Mouse (Mus musculus): ENCODE results near the gene Chaf1b. TPM values are rescaled to one million over a fixed set of nuclear protein-coding genes. Genes with fewer than 3 reads are reported as not detected.

The Chaf1b gene
- polyA plus RNA-seq (2012; rRNA removed), result 4.9 and 5.7 TPM in 2 replicates

- peak within 1 kb of the TSS; percentile 81 for H3K4me3 ChIP-seq (ENCODE audit: extremely low read depth, insufficient read depth, insufficient read length)
- DNase-seq (ENCODE audit: low read depth in 1 of 2, low spot score in 2 of 2), result peak; percentile 87 to 96
- H3K27ac ChIP-seq (ENCODE audit: insufficient read depth, low read length), result no peak within 1 kb of the TSS
- TF ChIP-seq CTCF (IDR thresholded peaks at IDR 0.05; ENCODE audit: extremely low read depth, insufficient read depth, insufficient read length, insufficient replicate concordance) (no peak; the same call in 1 of the 2 replicates), POLR2A (IDR thresholded peaks at IDR 0.05; ENCODE audit: low read depth, low read length) (no peak)
- under 1% methylated on average over 54 of the region's 54 CpGs for WGBS
- peaks cover 7% of the 10 kb centered on the region; the same call in 1 of the 2 replicates for H3K4me1 ChIP-seq (ENCODE audit: control insufficient read depth, insufficient read depth, insufficient read length)
- H3K27me3 ChIP-seq (ENCODE audit: control insufficient read depth, insufficient read depth, low read length), result no peaks in the 10 kb centered on the region
- no peaks in the 10 kb centered on the region for H3K36me3 ChIP-seq (ENCODE audit: control insufficient read depth, insufficient read depth, low read length)
These were observed at the start of gene Chaf1b for GRCm38 (mm10) chr16:93883423-93884085. Gene Chaf1b (plus strand): TSS chr16:93883901.

- H3K36me3 ChIP-seq (ENCODE audit: control insufficient read depth, insufficient read depth, low read length), result no peaks in the 10 kb centered on the region
- TF ChIP-seq POLR2A (IDR thresholded peaks at IDR 0.05; ENCODE audit: low read depth, low read length) (no peak), CTCF (IDR thresholded peaks at IDR 0.05; ENCODE audit: extremely low read depth, insufficient read depth, insufficient read length, insufficient replicate concordance) (no peak)
- H3K27me3 ChIP-seq (ENCODE audit: control insufficient read depth, insufficient read depth, low read length), result no peaks in the 10 kb centered on the region
- DNase-seq (ENCODE audit: low read depth in 1 of 2, low spot score in 2 of 2), result no peak
- H3K4me1 ChIP-seq (ENCODE audit: control insufficient read depth, insufficient read depth, insufficient read length), result peaks cover 3% of the 10 kb centered on the region; the same call in 1 of the 2 replicates
- H3K27ac ChIP-seq (ENCODE audit: insufficient read depth, low read length), result no peak overlapping the region
- H3K4me3 ChIP-seq (ENCODE audit: extremely low read depth, insufficient read depth, insufficient read length), result no peak overlapping the region
- 90% methylated on average over 2 of the region's 2 CpGs for WGBS
These were observed 49.6 kb upstream of the Chaf1b start for GRCm38 (mm10) chr16:93834076-93834475.

- Histone ChIP-seq H3K27me3 (ENCODE audit: control insufficient read depth, insufficient read depth, low read length) (no peaks in the 10 kb centered on the region), H3K27ac (ENCODE audit: insufficient read depth, low read length) (no peak overlapping the region), H3K4me3 (ENCODE audit: extremely low read depth, insufficient read depth, insufficient read length) (no peak overlapping the region), H3K36me3 (ENCODE audit: control insufficient read depth, insufficient read depth, low read length) (peaks cover 4% of the 10 kb centered on the region), H3K4me1 (ENCODE audit: control insufficient read depth, insufficient read depth, insufficient read length) (peaks cover 3% of the 10 kb centered on the region; the same call in 1 of the 2 replicates)
- DNase-seq (ENCODE audit: low read depth in 1 of 2, low spot score in 2 of 2), result no peak
- WGBS, result 71% methylated on average over 1 of the region's 1 CpGs
- no peak for TF ChIP-seq CTCF (IDR thresholded peaks at IDR 0.05; ENCODE audit: extremely low read depth, insufficient read depth, insufficient read length, insufficient replicate concordance)
These were observed 44.7 kb upstream of the Chaf1b start for GRCm38 (mm10) chr16:93839049-93839448.

- H3K36me3 ChIP-seq (ENCODE audit: control insufficient read depth, insufficient read depth, low read length), result peaks cover 58% of the 10 kb centered on the region
- DNase-seq (ENCODE audit: low read depth in 1 of 2, low spot score in 2 of 2), result no peak
- TF ChIP-seq POLR2A (IDR thresholded peaks at IDR 0.05; ENCODE audit: low read depth, low read length), result no peak
These were observed 33.2 kb upstream of the Chaf1b start for GRCm38 (mm10) chr16:93850527-93850926.

GRCm38 (mm10) chr16:93859967-93860366, 23.7 kb upstream of the Chaf1b start:
- Histone ChIP-seq H3K27ac (ENCODE audit: insufficient read depth, low read length) (no peak overlapping the region), H3K4me1 (ENCODE audit: control insufficient read depth, insufficient read depth, insufficient read length) (no peaks in the 10 kb centered on the region), H3K27me3 (ENCODE audit: control insufficient read depth, insufficient read depth, low read length) (no peaks in the 10 kb centered on the region), H3K36me3 (ENCODE audit: control insufficient read depth, insufficient read depth, low read length) (peaks cover 55% of the 10 kb centered on the region), H3K4me3 (ENCODE audit: extremely low read depth, insufficient read depth, insufficient read length) (no peak overlapping the region)
- TF ChIP-seq CTCF (IDR thresholded peaks at IDR 0.05; ENCODE audit: extremely low read depth, insufficient read depth, insufficient read length, insufficient replicate concordance), result no peak
- no peak for TF ChIP-seq POLR2A (IDR thresholded peaks at IDR 0.05; ENCODE audit: low read depth, low read length)
- WGBS, result 93% methylated on average over 4 of the region's 4 CpGs
- DNase-seq (ENCODE audit: low read depth in 1 of 2, low spot score in 2 of 2), result no peak

More at GRCm38 (mm10) chr16:93850527-93850926, 33.2 kb upstream of the Chaf1b start:
- 88% methylated on average over 3 of the region's 3 CpGs for WGBS
- H3K4me1 ChIP-seq (ENCODE audit: control insufficient read depth, insufficient read depth, insufficient read length), result no peaks in the 10 kb centered on the region
- no peaks in the 10 kb centered on the region for H3K27me3 ChIP-seq (ENCODE audit: control insufficient read depth, insufficient read depth, low read length)
- no peak overlapping the region for H3K4me3 ChIP-seq (ENCODE audit: extremely low read depth, insufficient read depth, insufficient read length)
- no peak overlapping the region for H3K27ac ChIP-seq (ENCODE audit: insufficient read depth, low read length)

- DNase-seq (ENCODE audit: low read depth in 1 of 2, low spot score in 2 of 2), result no peak
- peaks cover 58% of the 10 kb centered on the region for H3K36me3 ChIP-seq (ENCODE audit: control insufficient read depth, insufficient read depth, low read length)
- TF ChIP-seq CTCF (IDR thresholded peaks at IDR 0.05; ENCODE audit: extremely low read depth, insufficient read depth, insufficient read length, insufficient replicate concordance), result no peak
- TF ChIP-seq POLR2A (IDR thresholded peaks at IDR 0.05; ENCODE audit: low read depth, low read length), result no peak
These were observed 23.0 kb upstream of the Chaf1b start for GRCm38 (mm10) chr16:93860686-93861085.

GRCm38 (mm10) chr16:93874841-93875240, 8.9 kb upstream of the Chaf1b start:
- Histone ChIP-seq H3K4me3 (ENCODE audit: extremely low read depth, insufficient read depth, insufficient read length) (no peak overlapping the region), H3K27me3 (ENCODE audit: control insufficient read depth, insufficient read depth, low read length) (no peaks in the 10 kb centered on the region), H3K27ac (ENCODE audit: insufficient read depth, low read length) (no peak overlapping the region), H3K36me3 (ENCODE audit: control insufficient read depth, insufficient read depth, low read length) (peaks cover 49% of the 10 kb centered on the region), H3K4me1 (ENCODE audit: control insufficient read depth, insufficient read depth, insufficient read length) (peaks cover 2% of the 10 kb centered on the region; the same call in 1 of the 2 replicates)
- TF ChIP-seq CTCF (IDR thresholded peaks at IDR 0.05; ENCODE audit: extremely low read depth, insufficient read depth, insufficient read length, insufficient replicate concordance) (no peak), POLR2A (IDR thresholded peaks at IDR 0.05; ENCODE audit: low read depth, low read length) (no peak)
- no peak for DNase-seq (ENCODE audit: low read depth in 1 of 2, low spot score in 2 of 2)
- WGBS, result 95% methylated on average over 13 of the region's 13 CpGs

More at GRCm38 (mm10) chr16:93860686-93861085, 23.0 kb upstream of the Chaf1b start:
- Histone ChIP-seq H3K4me1 (ENCODE audit: control insufficient read depth, insufficient read depth, insufficient read length) (no peaks in the 10 kb centered on the region), H3K27me3 (ENCODE audit: control insufficient read depth, insufficient read depth, low read length) (no peaks in the 10 kb centered on the region), H3K27ac (ENCODE audit: insufficient read depth, low read length) (no peak overlapping the region), H3K4me3 (ENCODE audit: extremely low read depth, insufficient read depth, insufficient read length) (no peak overlapping the region)

Measured in spleen, adult 2 months (tissue).